Mouse (Mus musculus): ENCODE data around the gene Gm9268. TPM values are rescaled to one million over a fixed set of nuclear protein-coding genes. Genes with fewer than 3 reads are reported as not detected.
"Not testable (repeated sequence)": the region's sequence is repeated elsewhere in the genome, so short reads cannot be mapped to it uniquely, and the experiment has no call there.

Gm9268 gene
- not detected in 2 replicates for polyA plus RNA-seq (2016; fragmentation: Nextera tagmentation; extraction: Ambion mirVana)

- no CpG with 5 or more reads among the region's 1 CpGs for WGBS
Observed at GRCm38 (mm10) chr7:43018465-43018864, at the start of gene Gm9268. Gm9268 (plus strand) TSS chr7:43018765.

DNA sequence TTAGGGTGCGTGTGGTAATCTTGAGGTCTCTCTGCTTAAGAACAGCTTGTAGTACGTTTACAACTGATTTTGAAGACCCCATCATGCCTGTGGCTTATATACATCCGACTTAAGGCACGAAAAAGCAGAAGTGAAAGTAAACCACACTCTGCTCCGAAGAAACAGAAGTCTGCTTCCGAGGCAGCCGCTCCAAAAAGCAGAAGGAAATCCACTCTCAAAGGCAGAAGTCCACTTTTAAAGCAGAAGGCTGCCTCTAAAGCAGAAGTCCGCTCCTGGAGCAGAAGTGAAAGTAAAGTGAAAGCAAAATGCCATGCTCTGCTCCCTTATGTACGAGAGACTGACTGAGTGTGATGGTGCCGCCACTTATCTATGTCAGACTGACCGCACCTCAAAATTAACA, 38.5 kb upstream of the Gm9268 start:
- Histone ChIP-seq H3K4me3 (no peak overlapping the region), H3K9me3 (peaks cover 18% of the 10 kb centered on the region; the same call in 1 of the 2 replicates)

More at GRCm38 (mm10) chr7:43018465-43018864, at the start of gene Gm9268:
- H3K27me3 ChIP-seq; H3K4me1 ChIP-seq; H3K36me3 ChIP-seq; ATAC-seq (ENCODE audit: insufficient number of reproducible peaks, insufficient read depth, low FRiP score, low TSS enrichment); H3K4me3 ChIP-seq; H3K9me3 ChIP-seq; H3K27ac ChIP-seq; H3K4me2 ChIP-seq (replicated peaks); H3K9ac ChIP-seq: not testable (repeated sequence)

GRCm38 (mm10) chr7:42980739-42981138, 37.8 kb upstream of the Gm9268 start:
- Histone ChIP-seq H3K9me3 (peaks cover 16% of the 10 kb centered on the region; the same call in 1 of the 2 replicates), H3K27ac (no peak overlapping the region), H3K36me3 (no peaks in the 10 kb centered on the region), H3K9ac (no peak overlapping the region), H3K4me1 (no peaks in the 10 kb centered on the region), H3K27me3 (no peaks in the 10 kb centered on the region), H3K4me2 (replicated peaks) (no peak overlapping the region), H3K4me3 (no peak overlapping the region)
- ATAC-seq (ENCODE audit: insufficient number of reproducible peaks, insufficient read depth, low FRiP score, low TSS enrichment), result no peak
- WGBS, result 90% methylated on average over 10 of the region's 10 CpGs

More for the DNA sequence above, 38.5 kb upstream of the Gm9268 start:
- H3K4me1 ChIP-seq, result no peaks in the 10 kb centered on the region
- no peaks in the 10 kb centered on the region for H3K27me3 ChIP-seq
- no peak for ATAC-seq (ENCODE audit: insufficient number of reproducible peaks, insufficient read depth, low FRiP score, low TSS enrichment)
- no peak overlapping the region for H3K27ac ChIP-seq
- no peaks in the 10 kb centered on the region for H3K36me3 ChIP-seq
- no peak overlapping the region for H3K9ac ChIP-seq
- WGBS, result 86% methylated on average over 11 of the region's 11 CpGs
- no peak overlapping the region for H3K4me2 ChIP-seq (replicated peaks)

GRCm38 (mm10) chr7:43077831-43078230, 59.3 kb downstream of the Gm9268 start:
- H3K36me3 ChIP-seq, result no peaks in the 10 kb centered on the region
- ATAC-seq (ENCODE audit: insufficient number of reproducible peaks, insufficient read depth, low FRiP score, low TSS enrichment), result no peak
- no peak overlapping the region for H3K4me3 ChIP-seq
- H3K9ac ChIP-seq, result no peak overlapping the region
- H3K27me3 ChIP-seq, result no peaks in the 10 kb centered on the region
- H3K27ac ChIP-seq, result no peak overlapping the region
- H3K4me2 ChIP-seq (replicated peaks), result no peak overlapping the region
- peaks cover 10% of the 10 kb centered on the region; the same call in 1 of the 2 replicates for H3K9me3 ChIP-seq
- no peaks in the 10 kb centered on the region for H3K4me1 ChIP-seq
- 92% methylated on average over 8 of the region's 8 CpGs for WGBS

Other genes with a start within 250 kb of the Gm9268 start
- gene Vmn2r62, start 225.2 kb upstream of the Gm9268 start, polyA plus RNA-seq (2016; fragmentation: Nextera tagmentation; extraction: Ambion mirVana), result not detected in 2 replicates
- not detected in 2 replicates for gene Gm2381, start 151.5 kb upstream of the Gm9268 start, polyA plus RNA-seq (2016; fragmentation: Nextera tagmentation; extraction: Ambion mirVana)
- not detected in 2 replicates for gene Vmn2r63, start 84.9 kb upstream of the Gm9268 start, polyA plus RNA-seq (2016; fragmentation: Nextera tagmentation; extraction: Ambion mirVana)
- not detected in 2 replicates for gene Zfp936, start 95.5 kb downstream of the Gm9268 start, polyA plus RNA-seq (2016; fragmentation: Nextera tagmentation; extraction: Ambion mirVana)